Mouse (Mus musculus) B cell, adult 2 months (primary cell): ENCODE results near the gene 4931428L18Rik.

Experiments used
- DNase-seq, 2 experiments: peaks; one replicate each; pipeline ENCODE4 v3.0.0; 2022

4931428L18Rik gene

GRCm38 (mm10) chr1:31222564-31222963 is at the start of gene 4931428L18Rik, which contains the start of gene Pih1d3:
TSS of gene 4931428L18Rik (minus strand) at chr1:31222684.
TSS of gene Pih1d3 (plus strand) at chr1:31222838.
- no peak for DNase-seq

GRCm38 (mm10) chr1:31260218-31260923 is 37.9 kb upstream of the 4931428L18Rik start:
- DNase-seq, result no peak

- no peak for DNase-seq
These were observed 11.0 kb upstream of the 4931428L18Rik start for GRCm38 (mm10) chr1:31233319-31234036.

GRCm38 (mm10) chr1:31220599-31221250 is 1.8 kb downstream of the 4931428L18Rik start:
- DNase-seq, result no peak

GRCm38 (mm10) chr1:31214831-31215230 is 7.7 kb downstream of the 4931428L18Rik start:
- DNase-seq, result no peak

GRCm38 (mm10) chr1:31210144-31210543 is 12.3 kb downstream of the 4931428L18Rik start:
- DNase-seq, result peak; percentile 41 to 42

- DNase-seq, result peak in 1 of 2 experiments; percentile 1
These were observed 16.7 kb downstream of the 4931428L18Rik start for GRCm38 (mm10) chr1:31205770-31206169.

GRCm38 (mm10) chr1:31205346-31205745 is 17.1 kb downstream of the 4931428L18Rik start:
- no peak for DNase-seq

GRCm38 (mm10) chr1:31203771-31204170 is 18.7 kb downstream of the 4931428L18Rik start:
- DNase-seq, result no peak

GRCm38 (mm10) chr1:31196959-31197358 is 25.5 kb downstream of the 4931428L18Rik start:
- no peak for DNase-seq

GRCm38 (mm10) chr1:31195633-31196032 is 26.9 kb downstream of the 4931428L18Rik start:
- DNase-seq, result no peak

- no peak for DNase-seq
These were observed 32.1 kb downstream of the 4931428L18Rik start for GRCm38 (mm10) chr1:31190237-31190866.

- DNase-seq, result no peak
These were observed 44.2 kb downstream of the 4931428L18Rik start for GRCm38 (mm10) chr1:31178264-31178663.

GRCm38 (mm10) chr1:31176101-31176500 is 46.4 kb downstream of the 4931428L18Rik start, which contains the start of gene Lgsn:
TSS of gene Lgsn (plus strand) at chr1:31176401.
- no peak for DNase-seq

- no peak for DNase-seq
These were observed 47.1 kb downstream of the 4931428L18Rik start for GRCm38 (mm10) chr1:31175401-31175800.

- DNase-seq, result no peak
These were observed 57.0 kb downstream of the 4931428L18Rik start for GRCm38 (mm10) chr1:31165326-31166121.

GRCm38 (mm10) chr1:31164527-31165189 is 57.8 kb downstream of the 4931428L18Rik start:
- no peak for DNase-seq

GRCm38 (mm10) chr1:31156884-31157283 is 65.6 kb downstream of the 4931428L18Rik start:
- DNase-seq, result no peak

GRCm38 (mm10) chr1:31156185-31156584 is 66.3 kb downstream of the 4931428L18Rik start:
- DNase-seq, result no peak

- peak; percentile 39 to 48 for DNase-seq
These were observed 68.6 kb downstream of the 4931428L18Rik start for GRCm38 (mm10) chr1:31153793-31154349.

- no peak for DNase-seq
These were observed 69.6 kb downstream of the 4931428L18Rik start for GRCm38 (mm10) chr1:31152799-31153426.
